Mouse (Mus musculus) midbrain, embryonic 14.5 days (tissue): Measurements from ENCODE around the gene Camta1. TPM values are rescaled to one million over a fixed set of nuclear protein-coding genes. Genes with fewer than 3 reads are reported as not detected.

Experiments used
- ATAC-seq: fragments of 200-750 bp; cut with Nextera tagmentation; 2 replicates; pipeline ENCODE4 v1.8.0; 2017; ENCODE audit warnings: moderate number of reproducible peaks, moderate library complexity; ENCODE audit not compliant: low FRiP score, low TSS enrichment
- DNase-seq: peaks from one replicate; pipeline ENCODE4 v3.0.0-alpha.2; 2015
- H3K27ac ChIP-seq: fragments of 300-500 bp; sonication (generic); replicated peaks from 2 replicates; pipeline ENCODE4 v1.5.1; 2014; ENCODE audit warnings: mild to moderate bottlenecking, low read depth, low read length, moderate library complexity
- H3K27me3 ChIP-seq: fragments of 300-500 bp; sonication (generic); 2 replicates; pipeline ENCODE4 v1.6.1; 2014; ENCODE audit warnings: low read length, control low read depth, mixed read lengths; ENCODE audit not compliant: control insufficient read depth, insufficient read depth
- H3K36me3 ChIP-seq: fragments of 300-500 bp; sonication (generic); 2 replicates; pipeline ENCODE4 v1.6.1; 2014; ENCODE audit warnings: low read length, control low read depth; ENCODE audit not compliant: control insufficient read depth, insufficient read depth
- H3K4me1 ChIP-seq: fragments of 300-500 bp; sonication (generic); 2 replicates; pipeline ENCODE4 v1.6.1; 2014; ENCODE audit warnings: mild to moderate bottlenecking, antibody characterized with exemption, low read length, control low read depth; ENCODE audit not compliant: control insufficient read depth, insufficient read depth
- H3K4me2 ChIP-seq: fragments of 300-500 bp; sonication (generic); 2 replicates; pipeline ENCODE4 v1.6.1; 2014; ENCODE audit warnings: mild to moderate bottlenecking, low read length, moderate library complexity
- H3K4me3 ChIP-seq: fragments of 300-500 bp; sonication (generic); replicated peaks from 2 replicates; pipeline ENCODE4 v1.5.1; 2014; ENCODE audit warnings: low read depth, low read length
- H3K9ac ChIP-seq: fragments of 300-500 bp; sonication (generic); replicated peaks from 2 replicates; pipeline ENCODE4 v1.6.1; 2014; ENCODE audit warnings: mild to moderate bottlenecking, low read length, moderate library complexity
- H3K9me3 ChIP-seq: fragments of 300-500 bp; sonication (generic); 2 replicates; pipeline ENCODE4 v1.6.1; 2016; ENCODE audit warnings: low read length, control low read depth, mixed read lengths; ENCODE audit not compliant: control insufficient read depth
- WGBS: fragments of 180-500 bp; shearing (Covaris S2); extraction: QIAGEN DNeasy Blood & Tissue Kit; methylation state at CpG from one replicate; pipeline ENCODE4 v1.1.7; 2014; 5-methylcytosine and 5-hydroxymethylcytosine counted together
- polyA plus RNA-seq: library from polyadenylated mRNA; unstranded; fragments of >200 nt; fragmentation: Nextera tagmentation; extraction: Ambion mirVana; gene quantifications from 2 replicates; pipeline ENCODE4 v1.2.1, GENCODE M21; 2014

Gene Camta1
- polyA plus RNA-seq, 1 experiment from 2014 or later: 157 TPM

- Histone ChIP-seq H3K36me3 (peaks cover 35% of the 10 kb centered on the region), H3K4me3 (peak within 1 kb of the TSS; percentile 87), H3K4me1 (peaks cover 13% of the 10 kb centered on the region), H3K27me3 (no peaks in the 10 kb centered on the region), H3K9me3 (no peaks in the 10 kb centered on the region), H3K27ac (peak within 1 kb of the TSS; percentile 93), H3K4me2 (peak within 1 kb of the TSS; percentile 83), H3K9ac (peak within 1 kb of the TSS; percentile 93)
- DNase-seq (peak; percentile 100), ATAC-seq (peak; percentile 99)
- under 1% methylated on average over 114 of the region's 114 CpGs for WGBS
Observed at GRCm38 (mm10) chr4:151057347-151058321, 804.0 kb downstream of the Camta1 start, which contains the start of gene Vamp3. Vamp3 (minus strand) TSS chr4:151057963.

GRCm38 (mm10) chr4:151051162-151051561, 810.5 kb downstream of the Camta1 start:
- H3K36me3 ChIP-seq: peaks cover 64% of the 10 kb centered on the region
- WGBS: 96% methylated on average over 1 of the region's 1 CpGs
- H3K9ac ChIP-seq: no peak overlapping the region
- no peak overlapping the region for H3K27ac ChIP-seq
- H3K4me1 ChIP-seq: 0 out of 2 replicates have a peak, but pooled peaks cover 2% of the 10 kb centered on the region
- no peaks in the 10 kb centered on the region for H3K27me3 ChIP-seq
- H3K4me3 ChIP-seq: no peak overlapping the region
- ATAC-seq (no peak), DNase-seq (no peak)
- no peaks in the 10 kb centered on the region for H3K9me3 ChIP-seq
- no peak overlapping the region for H3K4me2 ChIP-seq

- H3K4me3 ChIP-seq: no peak overlapping the region
- peaks cover 9% of the 10 kb centered on the region; the same call in 1 of the 2 replicates for H3K27me3 ChIP-seq
- peaks cover 4% of the 10 kb centered on the region; the same call in 1 of the 2 replicates for H3K4me1 ChIP-seq
- no peak overlapping the region for H3K4me2 ChIP-seq
- no peak overlapping the region for H3K27ac ChIP-seq
- no peaks in the 10 kb centered on the region for H3K9me3 ChIP-seq
- DNase-seq: no peak
- WGBS: 89% methylated on average over 3 of the region's 3 CpGs
- ATAC-seq: no peak
- H3K9ac ChIP-seq: no peak overlapping the region
- H3K36me3 ChIP-seq: peaks cover 38% of the 10 kb centered on the region
Observed at GRCm38 (mm10) chr4:151046524-151046923, 815.2 kb downstream of the Camta1 start.

- no peak for DNase-seq
- peak overlapping the region; percentile 98 for H3K4me2 ChIP-seq
- peak overlapping the region; percentile 56 for H3K4me3 ChIP-seq
- no peak for ATAC-seq
- WGBS: 5% methylated on average over 21 of the region's 21 CpGs
- peaks cover 9% of the 10 kb centered on the region; the same call in 1 of the 2 replicates for H3K27me3 ChIP-seq
- no peaks in the 10 kb centered on the region for H3K9me3 ChIP-seq
- peaks cover 4% of the 10 kb centered on the region; the same call in 1 of the 2 replicates for H3K4me1 ChIP-seq
- H3K9ac ChIP-seq: peak overlapping the region; percentile 48; the same call in 1 of the 2 replicates
- peaks cover 33% of the 10 kb centered on the region for H3K36me3 ChIP-seq
- no peak overlapping the region for H3K27ac ChIP-seq
Observed at GRCm38 (mm10) chr4:151044944-151045570, 816.6 kb downstream of the Camta1 start.

GRCm38 (mm10) chr4:151044037-151044943, 817.4 kb downstream of the Camta1 start, which contains the start of gene Per3:
Per3 (minus strand) TSS chr4:151044665.
- no peaks in the 10 kb centered on the region for H3K9me3 ChIP-seq
- peaks cover 25% of the 10 kb centered on the region for H3K36me3 ChIP-seq
- ATAC-seq (peak; percentile 96), DNase-seq (peak; percentile 95)
- H3K27ac ChIP-seq: peak within 1 kb of the TSS; percentile 37; the same call in 1 of the 2 replicates
- H3K4me3 ChIP-seq: peak within 1 kb of the TSS; percentile 56
- under 1% methylated on average over 78 of the region's 79 CpGs for WGBS
- peak within 1 kb of the TSS; percentile 48 for H3K9ac ChIP-seq
- peaks cover 4% of the 10 kb centered on the region; the same call in 1 of the 2 replicates for H3K4me1 ChIP-seq
- peaks cover 9% of the 10 kb centered on the region; the same call in 1 of the 2 replicates for H3K27me3 ChIP-seq
- H3K4me2 ChIP-seq: peak within 1 kb of the TSS; percentile 98

GRCm38 (mm10) chr4:151043281-151043680, 818.4 kb downstream of the Camta1 start:
- Histone ChIP-seq H3K4me1 (peaks cover 4% of the 10 kb centered on the region; the same call in 1 of the 2 replicates), H3K36me3 (peaks cover 15% of the 10 kb centered on the region), H3K27ac (no peak overlapping the region), H3K9me3 (no peaks in the 10 kb centered on the region), H3K9ac (peak overlapping the region; percentile 48; the same call in 1 of the 2 replicates), H3K27me3 (peaks cover 9% of the 10 kb centered on the region; the same call in 1 of the 2 replicates), H3K4me3 (0 out of 2 replicates have a peak overlapping the region, but pooled peaks have one; percentile 56), H3K4me2 (peak overlapping the region; percentile 98)
- WGBS: 49% methylated on average over 5 of the region's 5 CpGs
- DNase-seq: no peak
- no peak for ATAC-seq

GRCm38 (mm10) chr4:151041506-151041905, 820.2 kb downstream of the Camta1 start:
- Histone ChIP-seq H3K27me3 (peaks cover 9% of the 10 kb centered on the region; the same call in 1 of the 2 replicates), H3K27ac (no peak overlapping the region), H3K4me2 (no peak overlapping the region), H3K9ac (no peak overlapping the region), H3K4me3 (no peak overlapping the region), H3K4me1 (peaks cover 4% of the 10 kb centered on the region; the same call in 1 of the 2 replicates), H3K9me3 (no peaks in the 10 kb centered on the region), H3K36me3 (peaks cover under 1% of the 10 kb centered on the region)
- no peak for ATAC-seq
- 90% methylated on average over 5 of the region's 5 CpGs for WGBS
- no peak for DNase-seq
